7 mouse cellular contexts compared by ENCODE assay signal in genomic region chr11:68637861-68638615, GRCm38 (mm10). TPM values are rescaled to one million over a fixed set of nuclear protein-coding genes. Genes with fewer than 3 reads are reported as not detected.
A peak's percentile ranks its signal among the peaks of the same experiment; 100 is the strongest.
DNase-seq lines count a peak whose midpoint lies in the region; ATAC-seq and TF ChIP-seq lines count a peak whose summit lies in the region.

No protein-coding gene starts in this region.

- peak; percentile 91 for ATAC-seq in embryonic facial prominence, embryonic 12.5 days (ENCODE audit: insufficient number of reproducible peaks, insufficient read depth, low FRiP score, low TSS enrichment)
- peak; percentile 88 for ATAC-seq in kidney, embryonic 15.5 days (replicated peaks; ENCODE audit: low FRiP score)
- ATAC-seq in stomach, postnatal 0 days (ENCODE audit: low FRiP score, low TSS enrichment) = 0 out of 2 replicates have a peak, but pooled peaks have one; percentile 42
- ATAC-seq in monocyte, adult 5-6 weeks (replicated peaks; ENCODE audit: insufficient number of reproducible peaks, low FRiP score, low TSS enrichment, poor library complexity, severe bottlenecking) = no peak

- 10% methylated on average over 10 of the region's 10 CpGs for WGBS in embryonic facial prominence, embryonic 12.5 days
- WGBS in kidney, embryonic 15.5 days = 11% methylated on average over 10 of the region's 10 CpGs
- 24% methylated on average over 10 of the region's 10 CpGs for WGBS in stomach, postnatal 0 days

- no peak for TF ChIP-seq CTCF in stomach, postnatal 0 days (IDR thresholded peaks at IDR 0.05; ENCODE audit: low read depth)

- peak; percentile 32 for DNase-seq in retina, postnatal 1 day
- no peak for DNase-seq in retina, embryonic 14.5 days (ENCODE audit: low spot score)
- peak; percentile 52 for DNase-seq in stomach, postnatal 0 days (ENCODE audit: low spot score)
- DNase-seq in urinary bladder, adult 18-20 months (ENCODE audit: low spot score in 2 of 2) = no peak

- H3K9me3 ChIP-seq in embryonic facial prominence, embryonic 12.5 days = no peaks in the 10 kb centered on the region; the same call in 1 of the 2 replicates
- no peaks in the 10 kb centered on the region for H3K9me3 ChIP-seq in kidney, embryonic 15.5 days (replicated peaks)
- H3K9me3 ChIP-seq in stomach, postnatal 0 days (ENCODE audit: control insufficient read depth, low read length) = no peaks in the 10 kb centered on the region

- TF ChIP-seq EP300 in stomach, postnatal 0 days (optimal IDR thresholded peaks at IDR 0.05) = no peak

- H3K27ac ChIP-seq in embryonic facial prominence, embryonic 12.5 days = peak overlapping the region; percentile 90
- H3K27ac ChIP-seq in kidney, embryonic 15.5 days = peak overlapping the region; percentile 80
- H3K27ac ChIP-seq in stomach, postnatal 0 days (replicated peaks) = peak overlapping the region; percentile 61; the same call in 1 of the 2 replicates

- H3K27me3 ChIP-seq in embryonic facial prominence, embryonic 12.5 days = no peaks in the 10 kb centered on the region
- H3K27me3 ChIP-seq in kidney, embryonic 15.5 days = no peaks in the 10 kb centered on the region
- H3K27me3 ChIP-seq in stomach, postnatal 0 days (ENCODE audit: control insufficient read depth, insufficient read depth, low read length) = no peaks in the 10 kb centered on the region

- peaks cover 18% of the 10 kb centered on the region for H3K4me1 ChIP-seq in embryonic facial prominence, embryonic 12.5 days
- peaks cover 37% of the 10 kb centered on the region for H3K4me1 ChIP-seq in kidney, embryonic 15.5 days
- no peaks in the 10 kb centered on the region for H3K4me1 ChIP-seq in stomach, postnatal 0 days (replicated peaks; ENCODE audit: control insufficient read depth, insufficient read depth)

- H3K36me3 ChIP-seq in embryonic facial prominence, embryonic 12.5 days = no peaks in the 10 kb centered on the region
- H3K36me3 ChIP-seq in kidney, embryonic 15.5 days = no peaks in the 10 kb centered on the region
- no peaks in the 10 kb centered on the region for H3K36me3 ChIP-seq in stomach, postnatal 0 days (ENCODE audit: control insufficient read depth, insufficient read depth, low read length)

- no peak overlapping the region for H3K9ac ChIP-seq in embryonic facial prominence, embryonic 12.5 days
- no peak overlapping the region for H3K9ac ChIP-seq in kidney, embryonic 15.5 days
- H3K9ac ChIP-seq in stomach, postnatal 0 days (ENCODE audit: low read length) = no peak overlapping the region; the same call in 1 of the 2 replicates

- H3K4me3 ChIP-seq in embryonic facial prominence, embryonic 12.5 days = no peak overlapping the region
- H3K4me3 ChIP-seq in kidney, embryonic 15.5 days (replicated peaks) = no peak overlapping the region
- H3K4me3 ChIP-seq in stomach, postnatal 0 days (ENCODE audit: low read depth, low read length) = no peak overlapping the region

- peak overlapping the region; percentile 27; the same call in 1 of the 2 replicates for H3K4me2 ChIP-seq in embryonic facial prominence, embryonic 12.5 days (replicated peaks)
- H3K4me2 ChIP-seq in kidney, embryonic 15.5 days = peak overlapping the region; percentile 46
- peak overlapping the region; percentile 20; the same call in 1 of the 2 replicates for H3K4me2 ChIP-seq in stomach, postnatal 0 days (replicated peaks; ENCODE audit: low read depth)

RNA-seq across cellular contexts. Expression of gene Ccdc42, which starts 51.2 kb away (rescaled TPM):
- 0.40 and 0.41 TPM in 2 replicates for polyA plus RNA-seq in embryonic facial prominence, embryonic 12.5 days (2016; fragmentation: Nextera tagmentation; extraction: Ambion mirVana)
- 3.2 and 3.8 TPM in 2 replicates for polyA plus RNA-seq in kidney, embryonic 15.5 days (2015; fragmentation: Nextera tagmentation; extraction: Ambion mirVana)
- not detected in 2 replicates for polyA plus RNA-seq in stomach, postnatal 0 days (2015; fragmentation: Nextera tagmentation; extraction: Ambion mirVana)
- 0.96 TPM in 1 of 3 replicates, not detected in the others for total RNA-seq in monocyte, adult 5-6 weeks (2017)

RNA-seq across cellular contexts. Expression of gene Myh10, which starts 53.3 kb away (rescaled TPM):
- 161 and 169 TPM in 2 replicates for polyA plus RNA-seq in embryonic facial prominence, embryonic 12.5 days (2016; fragmentation: Nextera tagmentation; extraction: Ambion mirVana)
- 130 and 137 TPM in 2 replicates for polyA plus RNA-seq in kidney, embryonic 15.5 days (2015; fragmentation: Nextera tagmentation; extraction: Ambion mirVana)
- 20.0 and 20.5 TPM in 2 replicates for polyA plus RNA-seq in stomach, postnatal 0 days (2015; fragmentation: Nextera tagmentation; extraction: Ambion mirVana)
- total RNA-seq in monocyte, adult 5-6 weeks (2017) = 0.11 to 1.4 TPM (median 0.76 TPM) in 3 replicates

Comparison
In these comparisons a context has a peak if more than half of its experiments do, and no peak if none do; other contexts are left out.
1. DNase-seq: peak in retina, postnatal 1 day (single experiment) and stomach, postnatal 0 days (single experiment); none in retina, embryonic 14.5 days (single experiment) and urinary bladder, adult 18-20 months (0 of 2).
2. Peak in every context shown above with its lines, with median percentiles within 50 percentile points of each other: H3K27ac ChIP-seq and H3K4me2 ChIP-seq.